Mouse (Mus musculus) heart, postnatal 10 days (tissue): ENCODE results near the gene Mfsd14b. TPM values are rescaled to one million over a fixed set of nuclear protein-coding genes. Genes with fewer than 3 reads are reported as not detected.

ENCODE experiments used
- DNase-seq, 2 experiments: peaks; one replicate each; pipeline ENCODE4 v3.0.0; 2021
- intact Hi-C: fragments of 180-260 bp; cut with DNase I; formaldehyde crosslinking; loops from one replicate; pipeline ENCODE4 v1.15.1; 2025
- total RNA-seq, 2 experiments: library from RNA; stranded (reverse); gene quantifications; 2 replicates each; pipeline ENCODE4 v1.2.3; 2021

Mfsd14b gene
- total RNA-seq: 10 to 100 TPM; 26.8 to 27.9 TPM

DNA sequence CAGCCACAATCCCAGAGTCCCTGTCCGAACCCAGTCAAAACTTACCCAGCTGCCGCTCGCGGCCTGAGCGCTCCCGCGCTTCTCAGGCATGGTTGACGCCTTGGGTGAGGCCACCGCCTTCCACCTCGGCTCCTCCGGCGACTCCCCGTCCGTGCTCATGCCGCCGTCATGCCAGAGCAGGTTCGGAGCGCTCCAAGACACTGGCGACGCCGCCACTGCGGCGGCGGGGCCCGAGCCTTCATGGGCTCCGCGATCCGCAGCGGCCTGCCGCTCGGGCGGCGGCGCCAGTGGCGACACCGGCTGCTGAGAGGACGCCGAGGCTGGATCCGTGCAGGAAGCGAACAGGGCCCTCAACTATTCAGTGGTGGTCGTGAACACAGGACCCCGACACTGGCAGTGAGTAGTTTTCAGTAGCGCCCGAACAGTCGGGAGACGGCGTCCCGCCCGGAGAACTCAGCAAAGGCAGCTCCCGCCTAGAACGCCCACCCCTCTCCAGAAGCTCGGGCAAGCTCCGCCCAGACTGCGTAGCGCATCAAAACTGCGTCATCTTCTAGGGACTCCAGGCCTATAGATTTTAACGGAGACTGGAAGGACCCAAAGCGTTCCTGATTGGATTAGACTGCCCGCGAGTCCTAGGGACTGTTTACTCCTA lies at the start of gene Mfsd14b:
Mfsd14b (minus strand) TSS at position 517 of the 652 bp plus-strand sequence.
- intact Hi-C loops: loop anchor here (5.0 to 10.0 kb wide), 2 partner anchors 130 to 678 kb away; partner anchors contain the start of gene Cdk20
- peak; percentile 94 to 95 for DNase-seq

DNA sequence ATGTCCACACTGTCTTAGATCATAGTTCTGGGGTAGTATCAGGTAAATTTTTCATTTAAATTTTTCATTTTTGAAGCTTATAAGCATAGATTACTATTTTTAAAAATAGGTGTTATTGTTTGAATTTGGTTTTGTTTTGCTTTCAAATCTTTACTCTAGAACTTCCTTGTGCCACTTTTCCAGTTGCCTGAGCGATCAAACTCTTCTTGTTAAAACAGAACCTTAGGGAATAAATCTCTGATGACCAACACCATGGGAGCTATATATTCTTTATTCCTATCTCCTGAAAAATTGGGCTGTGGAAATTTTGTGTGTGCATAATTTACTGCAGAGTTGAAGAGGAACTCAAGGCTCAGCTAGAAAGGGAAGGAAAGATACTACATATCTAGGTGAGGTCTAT lies 37.2 kb upstream of the Mfsd14b start, which contains the start of gene Olfr466:
Olfr466 (plus strand) TSS at position 301 of the 400 bp plus-strand sequence.
- DNase-seq: no peak
- intact Hi-C loops: no loop called here

DNA sequence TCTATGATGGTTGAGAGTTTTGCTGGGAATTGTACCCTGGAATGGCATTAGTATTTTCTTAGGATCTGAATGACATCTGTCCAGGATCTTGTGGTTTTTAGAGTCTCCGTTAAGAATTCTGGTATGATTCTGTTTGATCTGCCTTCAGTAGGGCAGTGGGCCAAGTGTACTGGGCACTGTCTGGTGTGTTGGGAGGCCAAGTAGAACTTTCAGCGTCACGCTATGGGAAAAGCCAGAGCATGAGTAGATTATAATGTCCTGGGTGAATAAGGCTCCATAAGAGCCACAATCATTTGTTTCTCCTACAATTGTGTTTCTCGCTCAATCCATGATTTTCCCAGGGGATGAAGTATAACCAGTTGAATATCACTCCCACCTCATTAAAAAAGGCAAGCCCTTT lies 25.0 kb upstream of the Mfsd14b start, which contains the start of gene Olfr465-ps1:
Olfr465-ps1 (plus strand) TSS at position 301 of the 400 bp plus-strand sequence.
- intact Hi-C loops: no loop called here

DNA sequence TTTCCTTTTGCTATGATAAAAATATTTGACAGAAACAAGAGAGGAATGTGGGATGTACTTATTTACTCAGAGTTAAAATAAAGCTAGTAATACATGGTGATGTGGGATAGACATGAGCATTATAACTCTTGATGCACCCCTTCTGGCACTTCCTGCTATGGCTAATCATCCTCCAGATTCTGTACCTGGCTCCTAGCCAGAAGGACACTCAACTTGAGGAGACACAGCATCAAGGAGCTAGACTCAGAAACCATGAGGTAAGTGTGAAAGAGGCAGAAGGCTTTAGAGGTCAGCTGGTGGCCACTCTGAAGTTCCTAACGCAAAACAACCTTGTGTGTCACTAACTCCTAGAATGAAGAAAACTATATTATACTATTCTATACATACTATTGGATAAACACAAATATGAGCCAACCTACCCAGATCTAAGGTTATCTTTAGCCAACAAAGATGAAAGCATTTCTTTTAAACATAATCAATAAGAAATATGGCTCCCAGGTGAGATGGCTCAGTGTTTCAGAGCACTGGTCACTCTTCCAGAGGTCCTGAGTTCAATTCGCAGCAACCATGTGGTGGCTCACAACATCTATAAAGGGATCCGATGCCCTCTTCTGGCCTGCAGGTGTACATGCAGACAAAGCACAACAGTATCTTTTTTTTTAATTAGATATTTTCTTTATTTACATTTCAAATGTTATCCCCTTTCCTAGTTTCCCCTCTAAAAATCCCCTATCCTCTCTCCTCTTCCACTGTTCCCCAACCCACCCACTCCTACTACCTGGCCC lies 14.5 kb upstream of the Mfsd14b start:
- intact Hi-C loops: loop anchor here (5.0 kb wide), 1 partner anchor 90 kb away; no protein-coding TSS in a partner anchor
- DNase-seq: no peak

More for the DNA sequence above, 25.0 kb upstream of the Mfsd14b start, which contains the start of gene Olfr465-ps1:
- no peak for DNase-seq

DNA sequence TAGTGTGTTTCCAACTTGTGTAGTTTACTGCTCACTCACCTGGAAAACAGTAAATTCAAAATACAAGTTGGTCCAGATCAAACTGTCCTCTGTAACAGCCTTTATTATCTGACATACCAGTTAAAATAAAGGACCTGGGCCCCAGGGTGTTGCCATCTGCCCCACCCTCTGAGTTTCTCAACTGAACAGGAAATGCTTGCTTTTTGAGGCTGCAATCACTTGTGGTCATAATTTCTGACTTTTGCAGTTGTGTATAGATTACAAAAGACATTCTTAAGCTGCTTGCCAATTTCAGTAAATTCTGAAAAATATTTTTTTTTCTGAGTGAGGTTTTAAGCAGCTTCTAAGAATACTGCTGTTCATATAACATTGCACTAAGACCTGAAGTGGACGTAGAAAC lies 9.3 kb upstream of the Mfsd14b start:
- intact Hi-C loops: no loop called here
- no peak for DNase-seq

DNA sequence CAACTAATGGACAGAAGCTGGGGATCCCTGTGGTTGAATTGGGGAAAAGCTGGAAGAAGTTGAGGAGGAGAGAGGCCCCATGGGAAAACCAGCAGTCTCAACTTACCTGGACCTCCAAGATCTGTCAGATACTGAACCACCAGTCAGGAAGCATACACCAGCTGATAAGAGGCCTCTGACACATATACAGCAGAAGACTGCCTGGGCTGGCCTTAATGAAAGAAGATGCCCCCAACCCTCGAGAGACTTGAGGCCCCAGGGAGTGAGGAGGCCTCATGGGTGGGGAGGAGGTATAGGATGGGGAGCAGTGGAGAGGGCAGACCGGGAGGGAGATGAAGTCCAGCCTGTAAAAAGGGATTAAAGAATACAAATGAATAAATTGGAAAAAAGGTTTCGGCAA lies 8.2 kb upstream of the Mfsd14b start:
- intact Hi-C loops: no loop called here
- no peak for DNase-seq

DNA sequence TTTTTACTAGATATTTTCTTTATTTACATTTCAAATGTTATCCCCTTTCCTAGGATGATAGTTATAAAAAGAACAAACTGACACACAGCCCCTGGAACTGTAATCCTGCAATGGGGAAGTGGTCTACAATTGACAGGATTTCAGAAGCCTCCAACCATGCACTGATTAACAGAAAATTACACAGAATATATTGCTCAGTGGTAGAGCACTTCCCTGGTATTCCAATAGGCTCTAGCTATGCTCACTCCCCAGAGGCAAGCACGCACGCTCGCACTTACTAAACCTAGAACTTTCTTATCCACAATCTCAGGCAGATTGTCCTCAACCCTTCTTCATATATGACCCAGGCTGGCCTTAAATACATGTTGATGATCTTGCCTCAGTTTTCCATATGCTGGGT lies 464 bp upstream of the Mfsd14b start:
- DNase-seq: no peak
- intact Hi-C loops: loop anchor here (5.0 to 10.0 kb wide), 2 partner anchors 129 to 678 kb away; partner anchors contain the start of gene Cdk20

DNA sequence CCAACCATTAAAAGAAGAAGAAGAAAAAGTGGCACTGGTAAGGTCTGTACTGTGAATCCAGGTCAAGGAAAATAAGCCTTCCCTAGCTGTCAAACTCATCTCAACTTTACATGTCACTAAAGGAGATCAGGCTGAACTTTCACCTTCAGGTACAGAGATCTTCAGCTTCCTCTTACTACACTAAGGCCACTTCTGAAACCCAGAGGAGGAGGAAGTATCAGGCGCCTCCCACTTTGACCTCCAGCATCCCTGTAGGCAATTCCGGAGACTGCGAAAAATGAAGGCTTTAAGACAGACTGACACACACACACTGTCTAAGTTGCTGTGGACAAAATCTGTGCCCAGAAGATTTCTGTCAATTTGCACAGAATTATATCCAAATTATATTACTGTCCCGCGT lies 814 bp downstream of the Mfsd14b start:
- DNase-seq: peak; percentile 15 to 30
- intact Hi-C loops: loop anchor here (5.0 to 10.0 kb wide), 2 partner anchors 130 to 677 kb away; partner anchors contain the start of gene Cdk20

DNA sequence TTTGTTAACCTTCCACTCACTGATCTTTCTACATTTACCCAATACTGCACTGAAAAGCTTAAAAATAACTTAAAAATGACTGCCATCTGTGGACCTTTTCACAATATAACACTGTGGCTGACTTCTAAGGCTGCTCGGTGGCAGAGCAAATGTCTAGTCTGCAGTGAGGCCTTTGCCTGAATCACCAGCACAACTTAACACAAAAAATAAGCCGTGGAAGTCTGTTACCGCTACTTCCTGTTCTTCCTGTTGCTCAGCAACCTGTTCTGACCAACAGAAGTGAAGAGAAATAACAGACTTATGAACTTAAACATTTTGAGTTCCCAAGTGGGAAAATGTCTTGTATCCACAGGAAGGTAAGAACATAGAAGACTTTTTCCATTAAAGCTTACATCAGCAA lies 11.5 kb downstream of the Mfsd14b start:
- intact Hi-C loops: no loop called here
- no peak for DNase-seq

DNA sequence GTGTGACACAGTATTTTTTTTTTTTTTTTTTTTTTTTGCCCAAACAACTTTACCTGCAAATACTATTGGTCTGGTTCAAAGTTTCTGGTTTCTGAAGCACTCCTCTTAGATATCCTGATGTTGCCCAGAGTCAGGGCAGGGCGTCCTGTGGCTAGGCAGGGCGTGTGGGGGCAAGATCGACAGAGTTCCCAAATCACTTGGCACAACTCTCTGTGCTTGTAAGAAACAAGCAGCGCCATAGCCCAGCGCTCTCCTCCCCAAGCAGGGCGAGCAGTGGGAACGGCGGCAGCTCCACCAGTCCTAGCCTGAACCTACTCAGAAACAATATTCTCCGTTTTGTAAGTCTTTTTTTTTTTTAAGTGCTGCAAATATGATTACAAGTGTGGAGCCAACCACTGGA lies 12.1 kb downstream of the Mfsd14b start:
- intact Hi-C loops: no loop called here
- DNase-seq: no peak

DNA sequence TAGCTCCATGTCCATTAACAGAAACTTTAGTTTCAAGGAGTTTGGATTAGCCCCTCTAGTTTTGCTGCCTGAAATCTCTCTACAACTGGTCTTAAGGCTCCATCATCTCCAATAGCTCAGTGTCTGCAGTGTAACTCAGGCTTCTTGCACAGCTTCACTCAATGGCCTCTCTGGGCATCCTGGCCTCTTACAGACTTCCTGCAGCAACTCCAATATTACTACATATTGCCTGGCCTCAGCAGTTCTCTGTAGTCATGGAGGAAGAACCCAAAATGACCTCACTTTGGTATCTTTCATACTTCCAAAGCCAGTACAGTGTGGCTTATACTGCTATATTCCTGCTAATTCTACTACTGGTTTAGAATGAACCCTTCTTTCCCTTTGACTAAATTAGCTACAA lies 15.8 kb downstream of the Mfsd14b start:
- intact Hi-C loops: no loop called here
- DNase-seq: no peak

DNA sequence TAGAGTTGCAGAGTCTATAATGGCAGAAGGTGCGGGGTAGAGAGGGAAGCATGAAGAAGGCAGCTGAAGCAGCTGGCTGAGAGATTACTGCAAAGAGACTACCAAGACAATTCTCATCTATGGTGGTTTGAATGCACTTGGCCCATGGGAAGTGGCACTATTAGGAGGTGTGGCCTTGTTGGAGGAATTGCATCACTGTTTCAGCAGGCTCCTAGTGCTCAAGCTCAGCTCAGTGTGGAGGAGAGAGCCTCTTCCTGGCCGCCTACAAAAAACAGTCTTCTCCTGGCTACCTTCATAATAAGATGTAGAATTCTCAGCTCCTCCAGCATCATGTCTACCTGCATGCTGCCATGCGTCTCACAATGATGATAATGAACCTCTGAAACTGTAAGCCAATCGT lies 16.9 kb downstream of the Mfsd14b start:
- DNase-seq: no peak
- intact Hi-C loops: no loop called here

DNA sequence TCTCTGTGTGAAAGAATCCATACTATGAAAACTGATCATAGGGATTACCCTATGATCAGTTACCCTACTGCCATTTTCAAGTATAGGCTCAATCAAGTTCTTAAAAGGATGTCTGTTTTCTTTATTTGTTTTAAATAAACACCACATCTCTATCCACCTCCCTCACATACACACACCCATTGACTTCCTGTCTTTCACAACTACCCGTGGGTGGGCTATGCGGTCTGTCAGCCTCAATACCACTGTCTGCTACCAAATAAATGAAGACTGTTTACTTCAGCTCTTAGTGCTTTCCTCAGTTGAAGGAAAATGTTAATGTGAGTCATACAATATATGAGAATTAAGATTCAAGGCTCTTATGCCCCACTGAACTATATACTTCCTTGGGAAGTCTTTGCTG lies 42.8 kb downstream of the Mfsd14b start:
- no peak for DNase-seq
- intact Hi-C loops: no loop called here

DNA sequence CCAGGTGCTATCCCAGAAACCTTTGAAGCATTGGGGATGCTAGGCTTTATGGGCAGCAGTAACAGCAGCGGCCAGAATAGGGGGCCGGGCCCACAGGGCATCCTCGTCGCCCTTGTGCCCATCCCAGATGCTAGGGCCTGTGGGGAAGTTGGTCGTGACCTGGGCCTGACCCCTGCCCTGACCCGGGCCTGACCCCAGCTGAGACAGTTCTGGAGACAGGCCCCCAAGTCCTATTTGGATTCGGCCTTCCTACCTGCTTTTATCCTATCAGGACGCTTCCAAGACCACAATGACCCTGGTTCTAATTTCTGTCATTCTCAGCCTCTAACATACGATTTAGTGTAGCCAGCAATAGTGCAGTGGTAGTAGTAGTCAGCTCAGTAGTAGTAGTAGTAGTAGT lies 60.1 kb downstream of the Mfsd14b start, which contains the start of gene Prss47:
Prss47 (minus strand) TSS at position 101 of the 400 bp plus-strand sequence.
- DNase-seq: no peak
- intact Hi-C loops: no loop called here

DNA sequence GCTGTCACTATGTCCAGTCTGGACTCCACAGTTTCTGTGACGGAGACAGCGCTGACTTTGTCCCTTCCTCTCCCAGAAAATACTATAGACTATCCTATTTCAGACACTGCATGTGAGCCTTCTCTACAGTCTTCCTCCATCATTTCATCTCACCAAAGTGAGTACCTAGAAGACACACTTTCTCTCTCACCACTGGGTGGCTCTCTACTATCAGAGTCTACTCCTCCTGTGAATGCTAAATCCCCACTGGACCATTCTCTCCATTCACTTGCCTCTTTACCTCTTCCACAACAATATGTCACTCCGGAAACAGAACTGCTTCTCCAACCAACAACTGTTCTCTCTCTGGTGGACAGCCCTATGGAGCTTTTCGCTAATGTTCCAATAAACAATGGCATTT lies 77.7 kb downstream of the Mfsd14b start:
- intact Hi-C loops: loop anchor here (5.0 kb wide), 1 partner anchor 92 kb away; no protein-coding TSS in a partner anchor
- peak in 1 of 2 experiments; percentile 16 for DNase-seq

DNA sequence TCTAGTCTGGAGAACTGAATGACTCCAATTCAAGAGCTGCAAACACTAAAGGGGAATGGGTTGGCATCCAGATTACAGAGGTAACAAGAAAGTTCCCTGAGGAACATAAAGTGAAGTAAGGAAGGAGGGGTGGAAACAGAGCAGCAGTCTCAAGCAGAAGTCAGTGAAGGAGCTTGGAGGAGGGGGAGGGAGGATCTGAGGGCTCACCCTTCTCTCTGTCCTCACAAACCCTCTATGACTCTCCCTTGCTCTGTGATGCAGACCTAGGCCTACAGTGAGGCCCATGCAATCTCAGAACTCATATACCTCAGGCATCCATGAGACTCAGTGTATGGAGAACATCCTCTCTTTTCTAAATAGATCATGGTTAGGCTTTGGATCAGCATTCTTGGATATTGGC lies 80.0 kb downstream of the Mfsd14b start, which contains the start of gene Spata31d1c:
Spata31d1c (plus strand) TSS at position 301 of the 400 bp plus-strand sequence.
- intact Hi-C loops: no loop called here
- no peak for DNase-seq

Other genes starting within 250 kb of the Mfsd14b start
- under 1 TPM in 1 of 2 experiments, not detected in 1; 0.12 TPM for gene Cntnap3, start 209.0 kb downstream of the Mfsd14b start, total RNA-seq
- gene Spata31, start 195.6 kb downstream of the Mfsd14b start, total RNA-seq: not detected
- not detected for gene Spata31d1c, start 79.9 kb downstream of the Mfsd14b start, total RNA-seq
- not detected for gene Prss47, start 60.2 kb downstream of the Mfsd14b start, total RNA-seq
- not detected for gene Olfr465-ps1, start 25.1 kb upstream of the Mfsd14b start, total RNA-seq
- gene Olfr466, start 37.3 kb upstream of the Mfsd14b start, total RNA-seq: not detected
- not detected for gene Nlrp4f, start 93.0 kb upstream of the Mfsd14b start, total RNA-seq
- not detected for gene Gm10775, start 146.6 kb upstream of the Mfsd14b start, total RNA-seq
- 10 to 100 TPM; 28.3 to 39.0 TPM for gene Zfp369, start 165.8 kb upstream of the Mfsd14b start, total RNA-seq